Mouse (Mus musculus) erythroid progenitor cell, adult 5-6 weeks (primary cell): Measurements from ENCODE around the gene Csn2. TPM values are rescaled to one million over a fixed set of nuclear protein-coding genes. Genes with fewer than 3 reads are reported as not detected.

Source experiments
- ATAC-seq: replicated peaks from 2 replicates; pipeline ENCODE4 v1.8.0; 2016; ENCODE audit warnings: moderate number of reproducible peaks, mild to moderate bottlenecking, moderate TSS enrichment, inconsistent platforms; ENCODE audit not compliant: poor library complexity, low FRiP score, severe bottlenecking
- total RNA-seq, 2 experiments: library from RNA; stranded (forward) in 1 of 2; stranded (reverse) in 1 of 2; fragments of 150-400 nt in 1 of 2; fragments of 186-747, 209-891 nt in 1 of 2; gene quantifications; 2 replicates each; pipeline versions ENCODE4 v1.2.3 to v1.2.4; 2015 to 2017; ENCODE audit warnings: low replicate concordance in 2 of 2

Gene Csn2
- total RNA-seq (2015; ENCODE audit: low replicate concordance) (not detected in 2 replicates), total RNA-seq (2017; ENCODE audit: low replicate concordance) (not detected in 2 replicates)

- no peak for ATAC-seq
Measured at GRCm38 (mm10) chr5:87699530-87699929, at the start of gene Csn2. TSS of gene Csn2 (minus strand) at chr5:87699630.

DNA sequence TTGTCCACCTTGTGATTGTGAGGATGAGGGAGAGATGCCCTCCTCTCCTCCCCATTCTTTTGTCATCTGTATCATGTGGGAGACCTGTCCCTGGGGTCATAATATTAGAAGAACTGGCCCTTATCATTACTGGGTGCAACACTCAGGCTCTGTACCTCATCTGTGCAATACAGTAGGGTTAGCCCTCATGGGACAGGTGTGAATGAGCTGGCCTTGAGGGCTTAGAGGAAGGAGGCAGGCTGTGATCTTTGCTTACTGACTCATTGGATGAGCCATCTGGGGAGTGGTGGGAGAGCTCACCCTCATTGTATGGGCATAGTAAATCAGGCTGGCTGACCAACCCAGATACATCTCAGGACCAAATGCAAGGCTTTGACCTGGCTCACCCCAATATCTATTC is 35.4 kb upstream of the Csn2 start:
- ATAC-seq: no peak

DNA sequence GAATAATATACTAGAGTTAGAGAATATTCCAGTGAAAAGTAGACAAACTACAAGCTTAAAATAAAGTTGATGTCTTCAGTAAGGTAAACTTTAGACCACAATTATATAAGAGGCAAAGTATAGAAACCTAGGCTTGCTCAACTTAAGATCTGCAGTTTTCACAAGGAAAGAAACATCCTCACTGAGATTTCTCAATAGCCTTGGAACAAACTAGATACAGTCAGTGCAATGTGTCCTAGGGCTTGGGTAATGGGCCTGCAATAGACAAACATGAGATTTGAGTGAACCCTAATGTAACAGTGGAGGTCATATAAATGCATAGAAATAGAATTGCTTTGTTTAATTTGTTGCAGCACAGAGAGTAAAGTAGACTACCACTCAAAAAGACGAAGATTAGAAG is 6.5 kb upstream of the Csn2 start:
- ATAC-seq: no peak

- ATAC-seq: no peak
Measured at GRCm38 (mm10) chr5:87665908-87666307, 33.5 kb downstream of the Csn2 start, which contains the start of gene Csn1s1. TSS of gene Csn1s1 (plus strand) at chr5:87666208.

DNA sequence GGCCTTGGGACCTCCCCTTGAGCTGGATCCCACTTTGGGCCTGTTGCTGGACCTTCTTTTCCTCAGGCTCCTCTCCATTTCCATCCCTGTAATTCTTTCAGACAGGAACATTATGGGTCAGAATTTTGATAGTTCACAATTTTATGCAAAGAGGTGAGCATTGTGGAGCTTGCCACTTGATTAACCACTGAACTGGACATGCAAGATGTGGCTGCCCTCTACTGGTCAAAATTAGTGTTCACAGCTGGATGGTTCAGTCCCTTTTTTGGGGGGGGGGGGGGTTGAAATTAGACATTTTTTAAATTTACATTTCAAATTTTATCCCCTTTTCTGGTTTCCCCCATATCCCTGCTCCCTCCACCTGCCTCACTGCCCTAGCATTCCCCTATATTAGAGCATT is 56.6 kb downstream of the Csn2 start:
- ATAC-seq: no peak

Other genes with a start within 250 kb of the Csn2 start
- not detected in 2 replicates for gene Ugt2a2, start 217.4 kb downstream of the Csn2 start, total RNA-seq (2015; ENCODE audit: low replicate concordance)
- not detected in 2 replicates for gene Ugt2a2, start 217.4 kb downstream of the Csn2 start, total RNA-seq (2017; ENCODE audit: low replicate concordance)
- gene Gm43638, start 212.8 kb downstream of the Csn2 start, total RNA-seq (2015; ENCODE audit: low replicate concordance): not detected in 2 replicates
- gene Gm43638, start 212.8 kb downstream of the Csn2 start, total RNA-seq (2017; ENCODE audit: low replicate concordance): not detected in 2 replicates
- gene Ugt2a1, start 208.8 kb downstream of the Csn2 start, total RNA-seq (2015; ENCODE audit: low replicate concordance): not detected in 2 replicates
- not detected in 2 replicates for gene Ugt2a1, start 208.8 kb downstream of the Csn2 start, total RNA-seq (2017; ENCODE audit: low replicate concordance)
- gene Sult1b1, start 161.4 kb downstream of the Csn2 start, total RNA-seq (2015; ENCODE audit: low replicate concordance): not detected in 2 replicates
- not detected in 2 replicates for gene Sult1b1, start 161.4 kb downstream of the Csn2 start, total RNA-seq (2017; ENCODE audit: low replicate concordance)
- not detected in 2 replicates for gene Sult1d1, start 130.6 kb downstream of the Csn2 start, total RNA-seq (2015; ENCODE audit: low replicate concordance)
- not detected in 2 replicates for gene Sult1d1, start 130.6 kb downstream of the Csn2 start, total RNA-seq (2017; ENCODE audit: low replicate concordance)
- gene Sult1e1, start 108.0 kb downstream of the Csn2 start, total RNA-seq (2015; ENCODE audit: low replicate concordance): not detected in 2 replicates
- not detected in 2 replicates for gene Sult1e1, start 108.0 kb downstream of the Csn2 start, total RNA-seq (2017; ENCODE audit: low replicate concordance)
- not detected in 2 replicates for gene Csn1s1, start 33.4 kb downstream of the Csn2 start, total RNA-seq (2015; ENCODE audit: low replicate concordance)
- not detected in 2 replicates for gene Csn1s1, start 33.4 kb downstream of the Csn2 start, total RNA-seq (2017; ENCODE audit: low replicate concordance)
- gene Csn1s2a, start 74.9 kb upstream of the Csn2 start, total RNA-seq (2015; ENCODE audit: low replicate concordance): not detected in 2 replicates
- gene Csn1s2a, start 74.9 kb upstream of the Csn2 start, total RNA-seq (2017; ENCODE audit: low replicate concordance): not detected in 2 replicates
- not detected in 2 replicates for gene Csn1s2b, start 108.5 kb upstream of the Csn2 start, total RNA-seq (2015; ENCODE audit: low replicate concordance)
- not detected in 2 replicates for gene Csn1s2b, start 108.5 kb upstream of the Csn2 start, total RNA-seq (2017; ENCODE audit: low replicate concordance)
- gene Prr27, start 126.1 kb upstream of the Csn2 start, total RNA-seq (2015; ENCODE audit: low replicate concordance): not detected in 2 replicates
- not detected in 2 replicates for gene Prr27, start 126.1 kb upstream of the Csn2 start, total RNA-seq (2017; ENCODE audit: low replicate concordance)
- gene Odam, start 185.4 kb upstream of the Csn2 start, total RNA-seq (2015; ENCODE audit: low replicate concordance): not detected in 2 replicates
- not detected in 2 replicates for gene Odam, start 185.4 kb upstream of the Csn2 start, total RNA-seq (2017; ENCODE audit: low replicate concordance)
- gene Csn3, start 225.9 kb upstream of the Csn2 start, total RNA-seq (2015; ENCODE audit: low replicate concordance): not detected in 2 replicates
- not detected in 2 replicates for gene Csn3, start 225.9 kb upstream of the Csn2 start, total RNA-seq (2017; ENCODE audit: low replicate concordance)